In the genomic region with DNA sequence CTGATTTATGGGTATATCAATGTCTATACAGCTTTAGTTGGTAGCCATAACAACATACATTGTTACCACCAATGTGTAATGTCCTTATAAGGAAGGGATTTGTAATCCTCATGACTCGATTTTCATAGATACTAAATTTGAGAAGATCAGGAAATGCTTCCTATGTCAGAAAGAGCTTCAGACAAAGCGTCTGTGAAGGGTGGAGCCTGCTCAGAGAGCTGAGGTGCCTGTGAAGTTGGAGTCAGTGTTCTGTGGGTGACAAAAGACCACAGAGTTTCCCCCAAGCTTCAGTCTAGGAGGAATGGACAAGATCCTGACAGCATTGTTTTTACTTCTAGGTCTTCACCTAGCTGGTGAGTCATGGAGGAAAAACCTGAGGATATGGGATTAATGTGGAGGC, we compare ENCODE assay signal across 14 mouse cellular contexts.
"Had no signal": no experiment of that assay in that cellular context is flagged by ENCODE, and none has a peak within 500 bp of the region (broad histone marks: within the 10 kb centered on the region; RNA-seq: fewer than 3 reads in every experiment).

No protein-coding gene starts in this region.

- H3K4me1 ChIP-seq: limb, embryonic 13.5 days; neural tube, embryonic 13.5 days; stomach, embryonic 15.5 days had no signal

- H3K27ac ChIP-seq: layer of hippocampus, adult 2 months; limb, embryonic 13.5 days; liver, embryonic 14.5 days; neural tube, embryonic 13.5 days; stomach, embryonic 15.5 days had no signal

- H3K27me3 ChIP-seq: limb, embryonic 13.5 days; neural tube, embryonic 13.5 days; stomach, embryonic 15.5 days had no signal

- H3K9ac ChIP-seq: limb, embryonic 13.5 days; liver, embryonic 14.5 days; neural tube, embryonic 13.5 days; stomach, embryonic 15.5 days had no signal

- H3K4me3 ChIP-seq: layer of hippocampus, adult 2 months; limb, embryonic 13.5 days; neural tube, embryonic 13.5 days; stomach, embryonic 15.5 days had no signal

- H3K4me2 ChIP-seq: limb, embryonic 13.5 days; neural tube, embryonic 13.5 days; stomach, embryonic 15.5 days had no signal

- H3K36me3 ChIP-seq: limb, embryonic 13.5 days; neural tube, embryonic 13.5 days; stomach, embryonic 15.5 days had no signal

- H3K9me3 ChIP-seq: limb, embryonic 13.5 days; neural tube, embryonic 13.5 days; stomach, embryonic 15.5 days had no signal

- DNase-seq: kidney, adult 11 months; kidney, adult 9 months; kidney, postnatal 10 days; kidney, postnatal 4 days; left cerebral cortex, postnatal 4 days; lung, adult 18-20 months; midbrain, embryonic 14.5 days; retina, postnatal 1 day; right cerebral cortex, postnatal 14 days had no signal
